Mouse (Mus musculus): ENCODE measurements around the gene Tbcc. TPM values are rescaled to one million over a fixed set of nuclear protein-coding genes. Genes with fewer than 3 reads are reported as not detected.

Tbcc gene
- total RNA-seq, 2 experiments from 2014 or later: 7.1 to 8.5 TPM

GRCm38 (mm10) chr17:46870204-46870798 is 20.2 kb upstream of the Tbcc start:
- no peak for DNase-seq

- DNase-seq: no peak
These were observed 19.6 kb upstream of the Tbcc start for GRCm38 (mm10) chr17:46870913-46871312.

GRCm38 (mm10) chr17:46872806-46873205 is 17.7 kb upstream of the Tbcc start:
- no peak for DNase-seq

GRCm38 (mm10) chr17:46874133-46874532 is 16.4 kb upstream of the Tbcc start:
- no peak for DNase-seq

- DNase-seq: no peak
These were observed 14.9 kb upstream of the Tbcc start for GRCm38 (mm10) chr17:46875626-46876025.

GRCm38 (mm10) chr17:46876371-46876950 is 14.0 kb upstream of the Tbcc start:
- no peak for DNase-seq

GRCm38 (mm10) chr17:46877061-46877460 is 13.4 kb upstream of the Tbcc start:
- no peak for DNase-seq

GRCm38 (mm10) chr17:46879841-46880311 is 10.6 kb upstream of the Tbcc start:
- peak; percentile 67 for DNase-seq

- no peak for DNase-seq
These were observed 10.2 kb upstream of the Tbcc start for GRCm38 (mm10) chr17:46880322-46880721.

GRCm38 (mm10) chr17:46881728-46882127 is 8.8 kb upstream of the Tbcc start:
- DNase-seq: no peak

GRCm38 (mm10) chr17:46883107-46883506 is 7.4 kb upstream of the Tbcc start:
- DNase-seq: no peak

- no peak for DNase-seq
These were observed 5.7 kb upstream of the Tbcc start for GRCm38 (mm10) chr17:46884766-46885165.

- no peak for DNase-seq
These were observed 5.1 kb upstream of the Tbcc start for GRCm38 (mm10) chr17:46885218-46885909.

- no peak for DNase-seq
These were observed 4.4 kb upstream of the Tbcc start for GRCm38 (mm10) chr17:46885910-46886643.

GRCm38 (mm10) chr17:46888511-46889212 is 1.8 kb upstream of the Tbcc start:
- no peak for DNase-seq

GRCm38 (mm10) chr17:46889450-46890084 is 917 bp upstream of the Tbcc start:
- peak; percentile 80 for DNase-seq

GRCm38 (mm10) chr17:46890843-46891594 is 535 bp downstream of the Tbcc start:
- DNase-seq: peak; percentile 50

GRCm38 (mm10) chr17:46895426-46895825 is 4.9 kb downstream of the Tbcc start:
- DNase-seq: peak; percentile 34

GRCm38 (mm10) chr17:46897221-46897950 is 6.9 kb downstream of the Tbcc start:
- no peak for DNase-seq

GRCm38 (mm10) chr17:46900941-46901340 is 10.5 kb downstream of the Tbcc start:
- DNase-seq: no peak
